Mouse (Mus musculus) midbrain, embryonic 10.5 days (tissue): ENCODE measurements around the gene Ccser2. TPM values are rescaled to one million over a fixed set of nuclear protein-coding genes. Genes with fewer than 3 reads are reported as not detected.

Experiments
- DNase-seq: peaks from one replicate; pipeline ENCODE4 v3.0.0-alpha.2; 2017; ENCODE audit warnings: low spot score
- H3K27ac ChIP-seq: fragments of 300-500 bp; sonication (generic); replicated peaks from 2 replicates; pipeline ENCODE4 v1.5.1; 2016; ENCODE audit warnings: mild to moderate bottlenecking
- H3K27me3 ChIP-seq: fragments of 300-500 bp; sonication (generic); 2 replicates; pipeline ENCODE4 v1.6.1; 2016; ENCODE audit warnings: low read depth, mild to moderate bottlenecking; ENCODE audit not compliant: poor library complexity, severe bottlenecking
- H3K36me3 ChIP-seq: fragments of 300-500 bp; sonication (generic); 2 replicates; pipeline ENCODE4 v1.6.1; 2016; ENCODE audit warnings: mild to moderate bottlenecking, moderate library complexity
- H3K4me1 ChIP-seq: fragments of 300-500 bp; sonication (generic); 2 replicates; pipeline ENCODE4 v1.6.1; 2016
- H3K4me3 ChIP-seq: fragments of 300-500 bp; sonication (generic); 2 replicates; pipeline ENCODE4 v1.5.1; 2016; ENCODE audit warnings: mild to moderate bottlenecking, moderate library complexity
- H3K9me3 ChIP-seq: fragments of 300-500 bp; sonication (generic); replicated peaks from 2 replicates; pipeline ENCODE4 v1.6.1; 2016; ENCODE audit warnings: mild to moderate bottlenecking
- WGBS: fragments of 180-500 bp; shearing (Covaris S2); methylation state at CpG from one replicate; pipeline ENCODE4 v1.1.7; 2016; 5-methylcytosine and 5-hydroxymethylcytosine counted together
- polyA plus RNA-seq: library from polyadenylated mRNA; unstranded; fragments of >200 nt; fragmentation: Nextera tagmentation; extraction: Ambion mirVana; gene quantifications from 2 replicates; pipeline ENCODE4 v1.2.1, GENCODE M21; 2016

Gene Ccser2
- polyA plus RNA-seq, 1 experiment from 2014 or later, result 24.6 TPM

- Histone ChIP-seq H3K4me3 (no peak overlapping the region), H3K4me1 (no peaks in the 10 kb centered on the region), H3K27me3 (no peaks in the 10 kb centered on the region), H3K36me3 (peaks cover 11% of the 10 kb centered on the region), H3K9me3 (no peaks in the 10 kb centered on the region), H3K27ac (no peak overlapping the region)
- no peak for DNase-seq
- 87% methylated on average over 10 of the region's 10 CpGs for WGBS
These were observed 35.8 kb downstream of the Ccser2 start for GRCm38 (mm10) chr14:36932638-36933382.

DNA sequence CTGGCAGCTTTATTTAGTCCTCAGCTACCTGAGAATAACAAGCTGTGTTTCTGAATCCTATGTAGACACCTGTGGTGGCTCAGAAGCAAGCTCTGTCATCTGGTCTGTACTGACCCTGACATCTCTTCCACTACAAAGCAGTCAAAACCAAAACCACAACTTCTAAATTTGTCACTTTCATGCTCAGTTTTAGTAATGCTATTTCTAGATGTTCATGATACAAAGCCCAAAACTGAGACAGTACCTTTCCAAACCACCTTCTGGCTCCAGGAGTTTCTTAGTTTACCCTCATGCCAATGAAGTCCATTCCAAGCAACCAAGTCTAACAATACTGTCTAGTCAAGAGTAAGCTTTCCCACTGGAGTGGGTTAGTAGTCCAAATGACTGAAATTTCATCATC lies 36.5 kb downstream of the Ccser2 start:
- Histone ChIP-seq H3K9me3 (no peaks in the 10 kb centered on the region), H3K27me3 (no peaks in the 10 kb centered on the region), H3K4me1 (no peaks in the 10 kb centered on the region), H3K4me3 (no peak overlapping the region), H3K27ac (no peak overlapping the region), H3K36me3 (peaks cover 10% of the 10 kb centered on the region)
- no peak for DNase-seq

DNA sequence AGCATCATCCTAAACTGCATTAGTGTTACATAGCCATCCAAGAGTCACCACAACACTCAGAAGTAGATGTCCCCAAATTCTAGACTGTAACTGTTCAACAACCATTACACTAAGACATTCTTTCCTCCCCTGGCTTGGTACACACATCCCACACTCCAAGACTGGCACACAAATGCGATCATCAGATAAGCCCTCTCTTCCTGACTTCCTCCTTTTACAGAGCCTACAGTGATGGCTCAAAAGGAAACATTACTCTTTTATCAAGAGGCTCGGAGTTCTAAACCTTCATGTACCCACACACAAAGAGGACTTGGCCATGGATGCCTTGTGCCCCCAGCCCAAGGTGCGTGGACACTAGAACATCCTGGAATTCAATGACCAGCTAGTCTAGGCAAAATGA lies 45.2 kb downstream of the Ccser2 start:
- Histone ChIP-seq H3K36me3 (peaks cover 14% of the 10 kb centered on the region; the same call in 1 of the 2 replicates), H3K27me3 (no peaks in the 10 kb centered on the region), H3K4me3 (no peak overlapping the region), H3K27ac (no peak overlapping the region), H3K4me1 (no peaks in the 10 kb centered on the region), H3K9me3 (no peaks in the 10 kb centered on the region)
- WGBS, result 91% methylated on average over 3 of the region's 3 CpGs
- DNase-seq, result no peak

DNA sequence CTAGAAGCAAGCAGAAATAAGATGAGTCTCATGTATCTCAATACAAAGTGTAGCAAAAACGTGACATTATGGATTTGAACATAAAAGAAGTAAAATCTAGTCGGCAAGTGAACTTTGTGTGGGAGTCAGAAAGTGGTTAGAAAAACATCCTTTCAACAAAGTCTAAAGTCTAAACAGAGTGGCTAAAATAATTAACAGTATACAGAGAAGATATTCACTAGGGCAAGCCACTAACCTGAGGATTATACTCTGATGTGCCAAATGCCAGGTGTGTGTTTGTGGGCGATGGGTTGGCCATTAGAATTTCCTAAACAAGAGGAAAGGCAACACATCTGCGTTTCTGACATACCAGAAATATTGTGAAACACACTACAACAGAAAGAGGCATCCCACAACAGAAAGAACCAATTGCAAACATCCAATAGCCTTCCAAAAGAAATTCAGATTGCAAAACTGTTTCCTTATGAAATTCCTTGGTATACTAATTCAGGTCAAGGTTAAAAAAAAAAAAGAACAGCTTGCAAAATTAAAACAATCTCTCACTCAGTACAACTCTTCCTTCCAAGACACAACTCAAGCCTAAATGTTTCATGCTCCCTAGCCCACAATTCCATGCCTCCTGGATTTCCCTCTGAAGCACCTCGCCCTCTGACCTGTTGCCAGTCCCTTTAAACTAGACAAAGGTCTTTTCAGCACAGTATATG lies 47.1 kb downstream of the Ccser2 start:
- H3K9me3 ChIP-seq, result no peaks in the 10 kb centered on the region
- no peaks in the 10 kb centered on the region for H3K4me1 ChIP-seq
- 91% methylated on average over 5 of the region's 5 CpGs for WGBS
- DNase-seq, result no peak
- no peak overlapping the region for H3K27ac ChIP-seq
- no peak overlapping the region for H3K4me3 ChIP-seq
- H3K36me3 ChIP-seq, result peaks cover 12% of the 10 kb centered on the region; the same call in 1 of the 2 replicates
- H3K27me3 ChIP-seq, result no peaks in the 10 kb centered on the region

GRCm38 (mm10) chr14:36919886-36920285 lies 48.7 kb downstream of the Ccser2 start:
- no peak for DNase-seq
- Histone ChIP-seq H3K27me3 (no peaks in the 10 kb centered on the region), H3K36me3 (0 out of 2 replicates have a peak, but pooled peaks cover 5% of the 10 kb centered on the region), H3K4me3 (no peak overlapping the region), H3K9me3 (no peaks in the 10 kb centered on the region), H3K27ac (no peak overlapping the region), H3K4me1 (no peaks in the 10 kb centered on the region)
- 94% methylated on average over 8 of the region's 8 CpGs for WGBS

DNA sequence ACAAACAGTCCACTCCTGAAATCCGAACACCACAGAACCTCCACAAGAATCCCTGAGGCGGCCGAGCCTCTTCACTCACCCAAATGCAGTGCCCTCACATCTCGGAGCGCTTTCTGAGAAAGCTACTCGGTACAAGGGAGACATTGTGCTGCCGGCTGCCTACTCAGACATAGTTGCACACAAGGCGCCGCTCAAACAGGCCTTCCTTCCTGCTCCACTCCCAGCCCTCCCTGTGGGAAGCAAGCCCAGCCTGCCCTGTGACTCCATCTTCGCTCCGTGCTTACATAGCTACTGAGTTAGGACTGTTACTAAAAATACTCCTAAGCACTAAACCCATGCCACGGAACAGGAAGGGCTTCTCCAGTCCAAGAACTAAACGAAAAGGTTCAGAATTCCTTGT lies 49.4 kb downstream of the Ccser2 start:
- H3K9me3 ChIP-seq, result no peaks in the 10 kb centered on the region
- peak; percentile 13 for DNase-seq
- WGBS, result 65% methylated on average over 13 of the region's 13 CpGs
- peak overlapping the region; percentile 52; the same call in 1 of the 2 replicates for H3K27ac ChIP-seq
- H3K36me3 ChIP-seq, result no peaks in the 10 kb centered on the region
- no peaks in the 10 kb centered on the region for H3K27me3 ChIP-seq
- peaks cover 3% of the 10 kb centered on the region; the same call in 1 of the 2 replicates for H3K4me1 ChIP-seq
- H3K4me3 ChIP-seq, result no peak overlapping the region

- Histone ChIP-seq H3K36me3 (no peaks in the 10 kb centered on the region), H3K4me1 (peaks cover 9% of the 10 kb centered on the region; the same call in 1 of the 2 replicates), H3K27me3 (no peaks in the 10 kb centered on the region), H3K27ac (no peak overlapping the region), H3K4me3 (no peak overlapping the region), H3K9me3 (no peaks in the 10 kb centered on the region)
- WGBS, result 89% methylated on average over 6 of the region's 6 CpGs
- no peak for DNase-seq
These were observed 53.4 kb downstream of the Ccser2 start for GRCm38 (mm10) chr14:36915203-36915602.

GRCm38 (mm10) chr14:36914473-36915005 lies 54.0 kb downstream of the Ccser2 start:
- no peak overlapping the region for H3K4me3 ChIP-seq
- no peak overlapping the region for H3K27ac ChIP-seq
- H3K27me3 ChIP-seq, result no peaks in the 10 kb centered on the region
- no peak for DNase-seq
- no peaks in the 10 kb centered on the region for H3K36me3 ChIP-seq
- H3K9me3 ChIP-seq, result no peaks in the 10 kb centered on the region
- WGBS, result 69% methylated on average over 3 of the region's 3 CpGs
- H3K4me1 ChIP-seq, result peaks cover 9% of the 10 kb centered on the region; the same call in 1 of the 2 replicates

- Histone ChIP-seq H3K36me3 (no peaks in the 10 kb centered on the region), H3K27ac (no peak overlapping the region), H3K4me3 (no peak overlapping the region), H3K4me1 (peaks cover 9% of the 10 kb centered on the region; the same call in 1 of the 2 replicates), H3K9me3 (no peaks in the 10 kb centered on the region), H3K27me3 (no peaks in the 10 kb centered on the region)
- WGBS, result 64% methylated on average over 6 of the region's 6 CpGs
- DNase-seq, result no peak
These were observed 56.8 kb downstream of the Ccser2 start for GRCm38 (mm10) chr14:36911738-36912137.

GRCm38 (mm10) chr14:36905809-36906522 lies 62.6 kb downstream of the Ccser2 start:
- DNase-seq, result no peak
- no peaks in the 10 kb centered on the region for H3K36me3 ChIP-seq
- H3K9me3 ChIP-seq, result no peaks in the 10 kb centered on the region
- H3K27ac ChIP-seq, result no peak overlapping the region
- H3K4me3 ChIP-seq, result no peak overlapping the region
- no peaks in the 10 kb centered on the region for H3K4me1 ChIP-seq
- no peaks in the 10 kb centered on the region for H3K27me3 ChIP-seq
- WGBS, result 91% methylated on average over 11 of the region's 11 CpGs

DNA sequence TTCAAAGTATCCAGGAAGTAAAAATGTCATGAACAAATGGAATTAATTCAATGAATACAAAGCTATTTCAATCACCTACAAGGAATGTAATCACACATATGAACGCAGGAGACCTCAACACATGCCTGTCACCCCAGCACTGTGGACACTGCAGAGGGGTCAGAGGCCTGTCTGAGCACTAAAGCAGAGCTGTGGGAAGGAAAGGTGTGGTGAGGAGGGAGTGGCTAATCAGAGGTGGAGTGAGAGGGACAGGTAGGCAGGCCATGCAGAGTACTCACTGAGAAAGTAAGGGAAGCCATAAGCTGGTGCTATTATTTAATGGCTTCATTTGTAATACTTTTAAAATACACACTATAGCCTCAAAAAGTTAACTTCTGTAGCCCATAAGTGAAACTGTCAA lies 64.4 kb downstream of the Ccser2 start:
- no peaks in the 10 kb centered on the region for H3K4me1 ChIP-seq
- no peaks in the 10 kb centered on the region for H3K27me3 ChIP-seq
- no peaks in the 10 kb centered on the region for H3K9me3 ChIP-seq
- no peak overlapping the region for H3K27ac ChIP-seq
- peaks cover 8% of the 10 kb centered on the region for H3K36me3 ChIP-seq
- WGBS, result 90% methylated on average over 1 of the region's 1 CpGs
- no peak for DNase-seq
- H3K4me3 ChIP-seq, result no peak overlapping the region

DNA sequence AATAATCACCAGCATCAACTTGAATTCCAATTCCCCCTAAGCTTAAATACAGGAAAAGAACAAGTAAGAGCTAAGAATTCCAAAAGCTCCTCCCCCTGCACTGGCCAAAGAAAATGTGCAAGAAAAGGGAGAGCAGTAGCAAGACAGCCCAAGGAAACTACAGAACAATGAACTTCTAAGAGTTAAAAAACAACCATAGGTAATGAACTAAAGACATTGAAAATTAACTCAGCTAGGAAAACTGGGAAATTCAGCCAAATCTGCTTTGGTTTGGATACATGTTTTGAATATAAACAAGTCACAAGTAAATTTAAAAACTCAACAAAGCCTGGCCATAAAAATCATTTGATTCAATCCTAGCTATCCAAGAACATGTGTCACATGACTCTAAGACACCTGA lies 67.7 kb downstream of the Ccser2 start:
- H3K36me3 ChIP-seq, result peaks cover 8% of the 10 kb centered on the region
- no peak overlapping the region for H3K4me3 ChIP-seq
- no peak overlapping the region for H3K27ac ChIP-seq
- H3K9me3 ChIP-seq, result no peaks in the 10 kb centered on the region
- no peaks in the 10 kb centered on the region for H3K27me3 ChIP-seq
- H3K4me1 ChIP-seq, result no peaks in the 10 kb centered on the region
- DNase-seq, result no peak
